Mouse (Mus musculus): ENCODE measurements around the gene Dars2. TPM values are rescaled to one million over a fixed set of nuclear protein-coding genes. Genes with fewer than 3 reads are reported as not detected.

Gene Dars2
- polyA plus RNA-seq, 1 experiment from 2014 or later = 26.7 TPM

DNA sequence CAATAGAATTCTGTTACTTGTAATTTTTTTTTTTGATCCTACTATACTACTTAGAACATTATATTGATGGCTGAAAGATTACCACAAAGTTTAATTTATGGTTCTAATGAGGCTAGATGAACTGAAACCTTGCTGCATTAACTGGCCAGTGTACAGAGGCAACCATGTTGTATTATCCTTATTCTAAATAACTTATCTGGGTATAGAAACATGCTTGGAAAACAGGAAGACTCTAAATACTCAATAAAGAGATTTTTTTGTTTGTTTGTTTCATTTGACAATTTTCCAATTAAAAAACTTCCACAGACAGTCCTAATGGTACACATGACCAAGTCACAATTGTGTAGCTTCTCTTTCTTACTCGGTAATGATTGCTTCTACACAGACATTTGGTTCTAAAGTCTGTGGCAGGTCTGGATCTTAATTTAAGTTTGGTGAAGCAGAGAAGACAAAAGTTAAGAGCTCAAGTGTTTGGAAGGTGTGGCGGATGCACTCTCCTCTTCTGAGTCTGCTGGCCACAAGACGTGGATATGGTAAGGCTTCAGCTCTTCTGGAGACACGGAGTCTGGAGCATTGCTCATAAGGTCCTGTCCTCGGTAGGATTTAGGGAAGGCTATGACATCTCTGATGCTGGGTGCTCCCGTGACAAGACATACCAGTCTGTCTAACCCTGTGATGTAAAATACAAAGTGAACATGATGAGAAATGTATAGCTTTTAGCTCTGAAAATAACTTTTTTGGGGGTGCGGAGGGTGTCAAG is 29.0 kb downstream of the Dars2 start:
- Histone ChIP-seq H3K4me2 (no peak overlapping the region), H3K4me1 (peaks cover 3% of the 10 kb centered on the region; the same call in 1 of the 2 replicates), H3K27ac (no peak overlapping the region), H3K4me3 (no peak overlapping the region), H3K9ac (no peak overlapping the region), H3K27me3 (no peaks in the 10 kb centered on the region), H3K36me3 (peaks cover 44% of the 10 kb centered on the region), H3K9me3 (no peaks in the 10 kb centered on the region)
- WGBS = 89% methylated on average over 7 of the region's 7 CpGs
- no peak for ATAC-seq (ENCODE audit: insufficient number of reproducible peaks, low FRiP score, low TSS enrichment, low read depth)

DNA sequence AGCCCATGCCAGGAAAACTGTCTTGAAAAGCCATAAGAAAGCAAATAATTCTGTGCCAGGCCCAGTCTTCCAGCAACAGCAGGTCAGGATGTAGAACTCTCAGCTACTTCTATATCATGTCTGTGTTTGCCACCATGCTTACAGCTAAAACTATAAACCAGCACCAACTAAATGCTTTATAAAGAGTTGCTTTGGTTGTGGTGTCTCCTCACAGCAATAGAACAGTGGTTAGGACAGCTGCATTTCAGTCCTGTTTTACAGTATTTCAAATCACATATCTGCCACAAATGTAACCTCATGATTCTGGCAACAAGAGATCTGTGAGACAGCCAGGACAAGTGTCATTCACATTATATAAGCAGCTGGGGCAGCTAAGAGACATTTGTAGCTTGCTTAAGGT is 29.6 kb downstream of the Dars2 start:
- H3K9ac ChIP-seq = no peak overlapping the region

DNA sequence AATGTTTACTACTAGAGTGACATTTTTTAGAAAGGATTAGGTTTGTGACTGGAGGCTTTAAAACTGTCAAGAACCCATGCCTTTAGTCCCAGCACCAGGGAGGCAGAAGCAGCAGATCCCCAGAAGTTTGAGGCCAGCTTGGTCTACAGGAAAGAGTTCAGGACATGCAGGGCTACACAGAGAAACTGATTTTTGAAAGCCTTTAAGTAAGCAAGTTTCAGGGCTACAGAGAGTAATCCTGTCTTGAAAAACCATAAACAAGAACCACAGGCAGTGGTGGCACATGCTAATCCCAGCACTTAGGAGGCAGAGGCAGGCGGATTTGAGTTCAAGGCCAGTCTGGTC is 30.1 kb downstream of the Dars2 start:
- Histone ChIP-seq H3K9ac (no peak overlapping the region), H3K9me3 (no peaks in the 10 kb centered on the region), H3K4me3 (no peak overlapping the region), H3K4me1 (peaks cover 3% of the 10 kb centered on the region; the same call in 1 of the 2 replicates), H3K4me2 (no peak overlapping the region), H3K27ac (peak overlapping the region; percentile 76), H3K36me3 (peaks cover 41% of the 10 kb centered on the region), H3K27me3 (no peaks in the 10 kb centered on the region)
- 53% methylated on average over 1 of the region's 1 CpGs for WGBS
- no peak for ATAC-seq (ENCODE audit: insufficient number of reproducible peaks, low FRiP score, low TSS enrichment, low read depth)

More for the DNA sequence above, 29.6 kb downstream of the Dars2 start:
- Histone ChIP-seq H3K36me3 (peaks cover 44% of the 10 kb centered on the region), H3K4me3 (no peak overlapping the region), H3K4me1 (peaks cover 3% of the 10 kb centered on the region; the same call in 1 of the 2 replicates), H3K27ac (peak overlapping the region; percentile 76), H3K9me3 (no peaks in the 10 kb centered on the region), H3K27me3 (no peaks in the 10 kb centered on the region), H3K4me2 (no peak overlapping the region)
- ATAC-seq (ENCODE audit: insufficient number of reproducible peaks, low FRiP score, low TSS enrichment, low read depth) = no peak

DNA sequence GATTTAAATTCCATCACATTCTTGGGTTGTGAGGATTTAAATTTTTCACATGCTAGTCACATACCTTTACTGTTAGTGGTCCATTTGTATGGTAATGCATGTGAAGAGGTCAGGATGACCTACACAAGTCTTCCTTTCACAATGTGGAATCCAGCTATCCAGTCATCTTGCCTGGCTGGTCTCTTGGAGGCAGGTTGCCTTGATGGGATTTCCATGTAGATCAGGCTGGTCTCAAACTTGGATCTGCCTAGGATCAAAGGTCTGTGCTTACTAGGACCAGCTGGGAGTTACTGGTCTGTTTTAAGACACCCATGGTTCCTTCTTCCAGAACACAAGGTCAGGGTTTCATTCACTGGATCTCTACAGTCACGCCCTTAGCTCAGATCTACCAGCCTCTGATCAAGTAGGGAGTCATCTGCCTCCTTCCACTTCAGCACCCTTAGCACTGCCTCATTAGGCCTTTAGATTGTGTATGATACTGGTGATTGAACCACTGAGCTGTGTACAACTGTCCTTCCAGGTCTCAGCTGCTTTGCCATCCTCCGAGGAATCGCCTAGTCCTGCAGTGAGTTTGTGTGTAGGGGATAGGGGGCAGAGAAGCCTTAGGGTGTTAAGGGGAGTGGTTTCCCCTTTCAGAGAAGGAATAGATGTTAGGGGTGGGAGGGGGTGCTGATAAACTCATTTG is 30.6 kb downstream of the Dars2 start:
- peak; percentile 45 for ATAC-seq (ENCODE audit: insufficient number of reproducible peaks, low FRiP score, low TSS enrichment, low read depth)
- Histone ChIP-seq H3K4me2 (no peak overlapping the region), H3K36me3 (peaks cover 38% of the 10 kb centered on the region), H3K27me3 (no peaks in the 10 kb centered on the region), H3K27ac (peak overlapping the region; percentile 76), H3K9ac (no peak overlapping the region), H3K4me1 (peaks cover 3% of the 10 kb centered on the region; the same call in 1 of the 2 replicates), H3K9me3 (no peaks in the 10 kb centered on the region), H3K4me3 (no peak overlapping the region)
- WGBS = 14% methylated on average over 3 of the region's 3 CpGs

DNA sequence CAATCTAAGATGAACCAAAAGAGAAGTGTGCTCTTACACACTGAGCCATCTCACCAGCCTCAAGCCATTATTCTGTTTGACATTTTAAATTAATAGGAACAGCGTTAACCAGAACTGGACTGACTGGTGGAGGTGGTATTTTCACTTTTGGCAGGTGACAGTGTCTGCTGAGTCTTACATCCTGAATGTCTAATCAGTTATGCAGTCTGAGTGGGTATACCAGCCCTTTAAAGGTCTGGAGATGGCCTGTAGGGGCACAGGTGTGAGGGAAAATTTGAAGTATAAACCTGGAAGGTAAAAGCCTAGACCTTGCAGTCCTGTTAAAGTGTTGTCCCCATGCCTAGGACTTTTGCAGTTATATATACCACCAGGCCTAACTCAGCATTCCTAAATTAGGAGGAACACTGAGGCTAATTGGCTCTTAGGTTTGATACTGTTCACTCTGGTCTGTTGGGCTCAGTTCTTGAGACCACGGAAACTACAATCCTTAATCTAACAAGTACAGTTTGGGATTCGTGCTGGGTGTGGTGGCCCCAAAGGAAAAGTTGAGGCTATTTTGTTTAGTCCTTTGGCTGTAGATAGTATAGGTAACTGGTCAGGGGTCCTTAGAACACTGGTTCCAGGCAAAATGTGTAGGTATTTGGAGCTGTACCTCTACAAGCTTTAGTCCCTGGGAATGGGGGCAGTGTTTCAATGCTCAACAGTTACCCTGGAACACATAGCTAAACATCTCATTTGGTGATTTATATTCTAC is 31.3 kb downstream of the Dars2 start:
- Histone ChIP-seq H3K4me2 (no peak overlapping the region), H3K4me3 (no peak overlapping the region), H3K36me3 (peaks cover 36% of the 10 kb centered on the region), H3K9ac (no peak overlapping the region), H3K9me3 (no peaks in the 10 kb centered on the region), H3K4me1 (peaks cover 3% of the 10 kb centered on the region; the same call in 1 of the 2 replicates), H3K27ac (peak overlapping the region; percentile 76), H3K27me3 (no peaks in the 10 kb centered on the region)
- WGBS = 14% methylated on average over 3 of the region's 3 CpGs
- ATAC-seq (ENCODE audit: insufficient number of reproducible peaks, low FRiP score, low TSS enrichment, low read depth) = no peak

DNA sequence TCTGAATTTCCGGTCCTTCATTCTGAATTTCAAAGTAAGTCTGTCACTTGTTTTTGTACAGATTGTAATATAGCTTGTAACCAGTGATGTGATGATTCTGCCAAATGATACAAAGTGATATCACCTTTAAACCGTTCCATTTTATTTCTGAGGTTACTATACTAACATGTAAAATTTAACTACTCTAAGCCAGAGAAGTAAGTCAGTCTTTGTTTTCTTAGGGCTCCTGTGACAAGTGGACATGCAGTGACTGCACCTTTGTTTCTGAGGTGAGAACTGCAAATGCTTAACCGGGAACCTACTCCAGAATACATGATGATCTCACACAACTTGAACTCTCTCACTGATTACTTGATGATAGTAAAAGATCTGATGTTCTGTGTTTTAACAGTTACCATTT is 32.5 kb downstream of the Dars2 start:
- Histone ChIP-seq H3K4me1 (peaks cover 11% of the 10 kb centered on the region; the same call in 1 of the 2 replicates), H3K9me3 (no peaks in the 10 kb centered on the region), H3K36me3 (peaks cover 36% of the 10 kb centered on the region), H3K4me3 (peak overlapping the region; percentile 27), H3K4me2 (peak overlapping the region; percentile 39; the same call in 1 of the 2 replicates), H3K27me3 (no peaks in the 10 kb centered on the region), H3K27ac (no peak overlapping the region), H3K9ac (no peak overlapping the region)
- WGBS = 31% methylated on average over 3 of the region's 3 CpGs
- ATAC-seq (ENCODE audit: insufficient number of reproducible peaks, low FRiP score, low TSS enrichment, low read depth) = no peak

DNA sequence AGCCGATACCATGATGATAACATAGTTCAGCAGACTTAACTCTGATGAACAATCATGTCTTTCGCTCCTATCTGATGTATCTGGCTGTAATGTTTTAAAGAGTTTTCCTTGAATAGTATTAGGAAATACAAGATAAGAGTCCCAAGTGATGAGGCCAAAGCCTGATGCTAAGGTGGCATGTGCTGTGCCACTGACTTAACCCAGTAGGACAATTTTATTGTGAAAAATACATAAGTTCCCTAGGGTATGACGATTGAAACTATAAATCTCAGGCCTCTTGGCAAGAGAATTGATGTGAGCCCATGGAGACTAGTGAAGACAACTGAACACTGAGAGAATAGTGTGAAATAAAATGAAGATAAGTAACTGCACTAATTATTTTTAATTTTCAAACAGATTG is 32.9 kb downstream of the Dars2 start:
- Histone ChIP-seq H3K4me3 (peak overlapping the region; percentile 27), H3K27me3 (no peaks in the 10 kb centered on the region), H3K9me3 (no peaks in the 10 kb centered on the region), H3K4me2 (peak overlapping the region; percentile 39), H3K27ac (no peak overlapping the region), H3K4me1 (peaks cover 12% of the 10 kb centered on the region; the same call in 1 of the 2 replicates), H3K9ac (no peak overlapping the region), H3K36me3 (peaks cover 36% of the 10 kb centered on the region)
- no peak for ATAC-seq (ENCODE audit: insufficient number of reproducible peaks, low FRiP score, low TSS enrichment, low read depth)
- 16% methylated on average over 3 of the region's 3 CpGs for WGBS

DNA sequence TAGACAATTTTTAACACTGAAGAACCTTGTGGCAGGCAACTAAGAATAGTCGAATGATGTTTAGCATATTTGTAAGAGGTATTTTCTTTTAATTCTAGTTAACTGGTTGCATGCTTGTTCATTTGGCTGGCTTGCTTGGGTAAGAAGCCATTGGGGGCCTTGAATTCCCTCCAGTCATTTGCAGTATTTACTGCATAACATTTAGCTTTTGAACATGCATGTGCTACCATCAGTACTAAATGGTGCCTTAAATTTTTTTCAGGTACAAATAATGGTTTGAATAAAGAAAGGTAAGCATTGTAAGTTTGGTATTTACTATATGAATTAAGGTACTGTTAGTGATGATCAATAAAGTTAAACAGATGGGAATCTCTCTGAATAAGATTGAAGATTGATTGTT is 33.4 kb downstream of the Dars2 start:
- H3K27me3 ChIP-seq = no peaks in the 10 kb centered on the region
- H3K9ac ChIP-seq = peak overlapping the region; percentile 80
- H3K4me1 ChIP-seq = peaks cover 14% of the 10 kb centered on the region; the same call in 1 of the 2 replicates
- peak overlapping the region; percentile 67 for H3K4me2 ChIP-seq
- H3K4me3 ChIP-seq = peak overlapping the region; percentile 72
- H3K36me3 ChIP-seq = peaks cover 39% of the 10 kb centered on the region
- peak overlapping the region; percentile 97 for H3K27ac ChIP-seq
- WGBS = 0% methylated on average over 1 of the region's 1 CpGs
- no peaks in the 10 kb centered on the region for H3K9me3 ChIP-seq
- ATAC-seq (ENCODE audit: insufficient number of reproducible peaks, low FRiP score, low TSS enrichment, low read depth) = no peak

DNA sequence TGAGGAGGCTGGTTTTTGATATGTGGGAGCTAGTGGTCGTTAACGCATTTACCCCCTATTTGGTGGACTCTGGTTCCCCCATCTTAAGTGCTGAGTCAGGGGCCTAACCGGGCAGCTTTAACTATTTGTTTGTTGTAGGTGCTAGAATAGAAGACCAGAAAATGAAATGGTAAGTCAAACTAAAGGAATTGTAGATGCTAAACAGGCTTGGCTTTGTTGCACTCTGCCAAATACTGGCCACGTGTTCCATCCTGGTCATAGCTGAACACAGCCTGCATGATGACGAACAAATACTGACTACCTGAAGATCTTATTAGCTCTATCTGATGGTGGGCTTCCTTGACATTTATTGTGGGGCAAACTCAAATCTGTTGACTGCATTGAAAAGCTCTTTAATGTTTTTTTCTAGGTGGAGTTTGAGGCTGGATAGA is 34.0 kb downstream of the Dars2 start:
- Histone ChIP-seq H3K4me3 (peak overlapping the region; percentile 72), H3K4me2 (peak overlapping the region; percentile 67), H3K27me3 (no peaks in the 10 kb centered on the region), H3K27ac (peak overlapping the region; percentile 97), H3K9ac (peak overlapping the region; percentile 80), H3K4me1 (peaks cover 17% of the 10 kb centered on the region; the same call in 1 of the 2 replicates), H3K9me3 (no peaks in the 10 kb centered on the region), H3K36me3 (peaks cover 39% of the 10 kb centered on the region)
- ATAC-seq (ENCODE audit: insufficient number of reproducible peaks, low FRiP score, low TSS enrichment, low read depth) = no peak
- 1% methylated on average over 5 of the region's 5 CpGs for WGBS

DNA sequence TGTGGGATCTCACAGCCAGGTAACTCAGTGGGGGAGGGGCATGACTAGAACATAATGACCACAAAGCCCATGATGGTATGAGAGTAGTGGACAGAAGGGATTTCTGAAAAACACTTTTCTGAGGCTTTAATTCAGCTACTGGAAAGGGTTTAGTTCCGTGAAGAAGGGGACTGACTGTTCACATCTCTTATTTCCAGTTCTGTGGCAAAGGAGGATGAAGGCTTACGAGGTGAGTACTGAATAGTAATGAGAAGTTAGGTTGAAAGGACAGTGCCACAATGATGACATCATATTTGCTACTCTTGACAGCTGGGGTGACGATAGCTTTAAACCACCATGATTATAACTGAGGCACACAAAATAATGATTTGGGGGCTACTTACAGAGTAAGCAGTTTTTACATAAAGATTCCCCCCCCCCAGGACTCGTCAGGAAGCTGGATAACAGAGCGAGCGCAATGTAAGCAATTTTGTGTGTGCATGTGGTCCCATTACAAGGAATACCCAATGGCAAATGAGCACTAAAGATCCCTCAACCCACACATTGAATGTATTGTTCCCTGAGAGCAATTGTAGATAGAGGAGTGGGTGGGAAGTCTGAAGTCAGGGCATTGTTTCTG is 34.6 kb downstream of the Dars2 start:
- no peak for ATAC-seq (ENCODE audit: insufficient number of reproducible peaks, low FRiP score, low TSS enrichment, low read depth)
- H3K9ac ChIP-seq = peak overlapping the region; percentile 80
- 2% methylated on average over 6 of the region's 6 CpGs for WGBS
- peak overlapping the region; percentile 72 for H3K4me3 ChIP-seq
- no peaks in the 10 kb centered on the region for H3K27me3 ChIP-seq
- H3K4me2 ChIP-seq = peak overlapping the region; percentile 67
- peaks cover 45% of the 10 kb centered on the region for H3K36me3 ChIP-seq
- H3K27ac ChIP-seq = peak overlapping the region; percentile 97
- no peaks in the 10 kb centered on the region for H3K9me3 ChIP-seq
- peaks cover 17% of the 10 kb centered on the region; the same call in 1 of the 2 replicates for H3K4me1 ChIP-seq

DNA sequence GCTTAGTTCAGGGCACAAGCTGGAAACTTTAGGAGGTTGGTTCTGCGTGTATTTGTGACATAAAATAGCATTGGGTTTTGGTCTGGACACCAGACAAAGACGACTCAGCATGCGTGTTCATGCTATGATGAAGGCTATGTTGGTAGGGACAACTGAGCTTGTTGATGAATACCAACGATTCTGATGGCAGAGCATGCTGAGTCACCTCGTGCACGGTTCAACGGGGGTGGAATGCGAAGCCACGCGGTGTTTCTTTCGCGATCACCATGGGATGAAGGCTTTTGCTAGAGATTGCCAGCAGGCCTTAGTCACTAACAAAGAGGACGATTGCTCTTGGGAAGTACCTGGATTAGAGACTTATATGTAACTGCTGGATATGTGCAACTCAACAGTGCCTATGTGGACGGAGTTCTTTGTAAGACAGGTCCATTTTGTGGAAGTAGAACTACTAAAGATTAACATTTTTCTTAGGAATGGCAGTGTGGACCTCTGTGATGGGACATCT is 35.1 kb downstream of the Dars2 start:
- under 1% methylated on average over 14 of the region's 14 CpGs for WGBS
- Histone ChIP-seq H3K9me3 (no peaks in the 10 kb centered on the region), H3K4me3 (peak overlapping the region; percentile 72), H3K27me3 (no peaks in the 10 kb centered on the region), H3K9ac (peak overlapping the region; percentile 80), H3K4me2 (peak overlapping the region; percentile 67), H3K36me3 (peaks cover 48% of the 10 kb centered on the region), H3K27ac (peak overlapping the region; percentile 97), H3K4me1 (peaks cover 17% of the 10 kb centered on the region; the same call in 1 of the 2 replicates)
- ATAC-seq (ENCODE audit: insufficient number of reproducible peaks, low FRiP score, low TSS enrichment, low read depth) = no peak
